Mouse (Mus musculus) adrenal gland, postnatal 14 days (tissue): Measurements from ENCODE around the gene Clptm1. TPM values are rescaled to one million over a fixed set of nuclear protein-coding genes. Genes with fewer than 3 reads are reported as not detected.

Source experiments
- DNase-seq: peaks from one replicate; pipeline ENCODE4 v3.0.0; 2021; ENCODE audit warnings: mixed read lengths
- total RNA-seq: library from RNA; stranded (reverse); gene quantifications from 2 replicates; pipeline ENCODE4 v1.2.3, GENCODE M21; 2021

Gene Clptm1
- total RNA-seq, 1 experiment from 2014 or later, result 116 TPM

DNA sequence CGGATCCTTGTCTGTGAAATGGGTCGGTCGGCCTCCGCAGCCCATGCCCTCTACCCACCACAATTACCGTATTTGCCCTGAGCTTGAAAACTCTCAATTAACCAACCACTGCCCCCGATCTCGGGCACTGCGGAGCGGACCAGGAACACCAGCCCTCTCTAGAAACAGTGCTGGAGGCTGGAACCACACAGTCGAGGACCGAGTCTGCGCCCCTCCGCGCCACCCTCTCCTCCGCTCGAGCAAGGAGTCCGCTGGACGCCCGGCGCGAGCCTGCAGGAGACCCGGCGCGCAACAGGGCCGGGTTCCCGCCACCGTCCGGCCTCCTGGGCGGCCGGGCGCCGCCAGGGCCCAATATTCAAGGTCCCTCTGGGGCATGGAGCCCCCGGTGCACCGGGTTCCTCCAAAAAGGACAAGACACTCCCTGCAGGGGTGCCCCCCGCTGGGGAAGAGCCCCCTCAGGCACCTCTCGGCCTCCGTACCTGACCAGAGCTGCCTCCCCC is 328 bp downstream of the Clptm1 start:
- DNase-seq, result no peak

DNA sequence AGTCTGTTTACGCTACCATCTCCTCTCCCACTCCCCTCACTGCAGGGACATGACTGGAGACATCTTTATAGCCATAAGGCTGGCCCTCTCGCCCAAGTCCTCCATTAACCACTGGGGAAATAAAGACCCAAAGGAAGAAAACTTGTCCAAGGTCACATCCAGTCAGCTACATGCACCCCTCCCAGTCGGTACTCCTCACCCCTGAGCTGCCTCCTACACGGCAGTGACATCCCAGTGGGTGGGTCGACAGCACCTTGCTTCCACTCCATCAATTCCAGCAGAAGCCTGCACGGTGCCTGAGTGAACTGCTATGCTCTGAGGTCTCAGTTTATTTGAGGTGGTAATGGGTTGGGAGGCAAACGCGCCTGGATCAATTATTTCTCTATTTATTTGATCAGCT is 893 bp downstream of the Clptm1 start:
- DNase-seq, result peak; percentile 11

DNA sequence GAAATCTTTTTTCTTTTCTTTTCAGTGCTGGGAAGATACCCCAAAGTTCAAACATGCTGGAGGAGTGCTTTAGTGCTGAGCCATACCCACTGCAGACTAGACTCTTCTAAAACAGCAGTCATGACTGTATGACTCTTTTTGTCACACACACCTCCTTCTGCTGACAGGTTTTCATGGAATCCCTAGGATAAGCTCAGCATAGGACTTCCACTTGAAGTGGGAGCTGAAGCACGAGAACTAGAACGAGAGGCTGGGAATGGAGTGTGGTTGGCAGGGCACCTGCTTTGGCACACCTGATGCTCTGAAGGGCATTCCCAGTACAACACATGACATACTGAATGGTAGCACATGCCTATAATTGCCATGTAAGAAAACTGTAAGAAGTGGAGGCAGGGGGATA is 12.2 kb downstream of the Clptm1 start:
- no peak for DNase-seq

DNA sequence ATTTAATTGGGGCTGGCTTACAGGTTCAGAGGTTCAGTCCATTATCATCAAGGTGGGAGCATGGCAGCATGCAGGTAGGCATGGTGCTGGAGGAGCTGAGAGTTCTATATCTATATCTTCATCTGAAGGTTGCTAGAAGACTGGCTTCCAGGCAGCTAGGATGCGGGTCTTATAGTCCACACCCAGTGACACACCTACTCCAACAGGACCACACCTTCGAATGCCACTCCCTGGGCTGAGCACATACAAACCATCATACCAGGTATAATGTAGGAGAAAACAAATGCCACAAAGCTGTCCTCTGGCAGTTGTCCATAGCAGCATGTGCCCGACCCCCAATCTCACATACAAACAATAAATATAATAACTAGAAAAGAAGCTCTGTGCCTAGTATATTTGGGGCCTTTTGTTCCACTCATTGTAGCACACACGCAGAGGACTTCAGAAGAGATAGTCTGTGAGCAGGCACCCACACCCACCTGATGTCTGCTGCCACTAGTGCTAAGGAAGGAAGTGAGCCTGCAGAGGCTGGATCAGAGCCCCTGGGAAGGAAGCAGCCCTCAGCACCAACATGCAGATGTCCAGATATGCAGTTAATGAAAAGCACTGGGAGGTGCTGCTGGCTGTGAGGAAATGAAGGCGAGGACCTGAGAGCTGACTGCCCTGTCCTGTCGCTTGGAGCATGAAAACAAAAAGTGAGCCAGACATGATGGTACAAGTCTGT is 13.6 kb downstream of the Clptm1 start:
- DNase-seq, result peak; percentile 11

DNA sequence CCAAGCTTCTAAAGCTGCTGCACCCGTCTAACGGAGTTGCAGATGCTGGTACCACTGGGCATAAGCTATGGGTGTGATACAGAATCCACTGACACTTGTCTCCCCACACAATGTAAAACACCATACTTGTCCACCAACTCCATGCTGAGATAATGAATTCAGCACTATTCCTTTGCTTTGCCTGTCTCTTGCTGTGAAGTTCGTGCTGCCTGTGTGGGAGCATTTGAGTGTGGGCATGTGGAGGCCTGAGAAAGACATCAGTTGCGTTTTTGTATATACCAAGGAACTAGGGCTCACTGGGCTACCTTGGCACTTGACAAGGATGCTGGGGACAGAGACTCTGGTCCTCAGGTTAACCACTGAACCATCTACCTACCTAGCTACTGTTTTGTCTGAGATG is 23.6 kb downstream of the Clptm1 start:
- DNase-seq, result no peak

DNA sequence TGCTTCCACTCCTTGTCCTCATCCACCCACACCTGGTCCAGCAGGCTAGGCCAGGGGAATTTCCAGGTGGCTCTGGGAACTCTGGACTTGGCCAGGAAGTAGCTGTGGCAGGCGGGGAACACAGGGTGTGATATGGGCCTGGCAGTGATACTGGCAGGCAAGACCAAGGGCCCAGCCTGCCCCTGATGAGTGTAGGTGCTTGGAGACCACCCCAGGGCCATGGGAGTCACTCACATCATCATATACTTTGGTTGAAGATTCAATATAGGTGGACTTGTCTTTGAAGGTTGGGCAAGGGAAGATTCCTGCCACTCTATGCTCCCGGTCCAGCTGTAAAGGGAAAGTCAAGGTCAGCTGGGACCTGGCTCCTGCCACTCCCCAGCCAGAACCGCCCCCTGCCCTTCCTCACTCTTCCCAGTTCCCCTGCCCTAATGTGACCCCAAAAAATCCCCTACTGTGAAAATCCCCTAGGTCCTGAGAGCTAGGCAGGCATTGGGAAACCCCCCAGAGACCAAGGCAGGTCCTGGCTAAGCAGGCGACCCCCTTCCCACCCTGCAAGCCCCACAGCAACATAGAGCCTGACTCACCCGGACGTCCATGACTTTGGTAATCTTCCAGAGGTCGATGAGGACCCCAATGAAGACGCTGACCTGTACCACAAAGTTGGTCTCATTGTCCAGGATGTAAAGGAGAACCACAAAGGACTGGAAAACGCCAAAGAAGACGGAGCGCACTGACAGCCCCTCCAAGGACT is 29.6 kb downstream of the Clptm1 start:
- no peak for DNase-seq

DNA sequence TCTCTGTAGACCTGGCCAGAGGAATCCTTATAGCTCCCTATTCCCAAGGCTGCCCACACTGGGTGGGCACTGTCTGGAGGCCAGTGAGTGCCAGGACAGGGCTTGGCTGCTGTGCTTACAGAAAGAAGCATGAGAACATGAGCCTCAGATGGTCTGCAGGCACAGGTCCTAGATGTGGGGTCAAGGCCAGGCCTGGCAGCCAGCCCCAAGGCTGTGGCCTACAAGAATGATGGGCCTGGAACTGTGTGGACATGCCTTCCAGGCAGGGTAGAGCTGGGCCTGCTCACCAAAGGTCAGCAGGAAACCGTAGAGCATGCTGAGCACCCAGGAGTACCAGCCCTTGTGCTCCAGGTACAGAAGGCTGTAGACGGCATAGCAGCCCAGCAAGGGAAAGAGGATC is 30.2 kb downstream of the Clptm1 start:
- peak; percentile 90 for DNase-seq

DNA sequence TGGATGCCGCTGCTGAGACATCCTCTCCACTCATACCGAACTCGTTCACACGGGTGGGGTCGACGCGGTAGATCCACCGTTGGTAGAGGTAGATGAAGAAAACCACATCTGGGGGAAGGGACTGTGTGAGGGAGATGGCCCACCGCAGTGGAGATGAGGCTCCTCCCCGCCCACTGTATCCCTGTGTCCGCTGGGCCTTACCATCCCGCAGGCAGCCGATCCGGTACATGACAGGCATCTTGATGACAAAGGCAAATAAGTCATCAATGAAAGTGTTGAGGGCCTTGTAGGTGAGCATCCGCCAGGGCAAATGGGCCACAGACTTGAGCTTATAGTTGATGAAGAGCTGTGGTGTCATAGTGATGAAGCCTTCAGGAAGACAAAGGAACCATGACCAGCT is 31.0 kb downstream of the Clptm1 start:
- DNase-seq, result no peak

DNA sequence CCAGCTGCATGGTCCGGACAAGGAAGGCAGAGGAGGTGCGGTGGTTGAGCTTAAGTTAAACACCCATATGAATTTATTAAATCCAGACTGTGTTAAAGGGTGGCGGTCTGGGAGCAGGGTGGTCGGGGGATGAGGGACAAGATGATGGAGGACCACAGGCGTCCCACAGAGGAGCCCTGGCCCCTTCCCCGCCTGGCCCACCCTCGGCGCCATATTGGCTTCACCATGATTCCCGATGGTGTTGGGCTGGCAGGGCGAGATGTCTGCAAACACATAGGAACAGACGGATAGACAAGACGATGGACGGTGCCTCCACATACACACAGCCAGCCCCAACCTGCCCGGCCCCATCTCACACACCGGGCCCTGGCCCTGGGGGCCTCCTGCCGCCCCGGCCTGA is 31.6 kb downstream of the Clptm1 start:
- DNase-seq, result no peak

DNA sequence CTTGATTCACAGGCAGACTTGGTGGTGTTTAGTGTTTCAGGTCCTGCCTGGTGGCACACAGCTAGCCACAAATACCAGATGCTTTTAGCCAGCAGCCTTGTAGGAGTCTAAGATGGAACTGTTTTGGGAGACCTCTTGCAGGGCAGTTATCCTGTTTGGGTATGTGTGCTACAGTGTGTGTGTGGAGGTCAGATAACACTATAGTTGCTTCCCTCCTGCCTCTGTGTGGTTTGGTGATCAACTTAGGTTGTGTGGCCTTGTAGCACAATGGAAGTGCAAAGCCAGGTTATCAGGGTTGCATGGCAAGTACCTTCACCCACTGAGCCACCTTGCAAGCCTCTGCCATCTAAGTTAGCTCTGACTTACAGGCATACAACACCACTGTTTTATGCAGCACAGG is 32.1 kb downstream of the Clptm1 start:
- DNase-seq, result no peak

DNA sequence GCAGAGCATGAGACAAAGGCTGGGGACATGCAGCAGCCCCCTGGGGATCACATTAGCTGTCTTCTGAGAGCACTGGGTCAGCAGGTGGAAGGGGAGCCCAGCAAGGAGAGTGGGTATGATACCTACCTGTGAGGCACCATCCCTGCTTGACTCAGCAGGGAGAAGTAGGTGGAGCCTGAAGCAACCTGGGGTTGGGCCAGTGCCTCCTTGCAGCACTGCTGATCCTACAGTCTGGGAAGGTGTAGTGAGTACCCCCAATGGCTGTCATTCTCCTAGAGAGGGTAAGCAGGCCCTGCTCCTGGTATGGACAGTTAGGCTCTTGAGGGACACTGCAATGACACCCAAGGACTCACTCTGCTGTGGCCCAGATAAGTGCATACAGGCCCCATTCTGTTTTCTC is 32.6 kb downstream of the Clptm1 start:
- no peak for DNase-seq

DNA sequence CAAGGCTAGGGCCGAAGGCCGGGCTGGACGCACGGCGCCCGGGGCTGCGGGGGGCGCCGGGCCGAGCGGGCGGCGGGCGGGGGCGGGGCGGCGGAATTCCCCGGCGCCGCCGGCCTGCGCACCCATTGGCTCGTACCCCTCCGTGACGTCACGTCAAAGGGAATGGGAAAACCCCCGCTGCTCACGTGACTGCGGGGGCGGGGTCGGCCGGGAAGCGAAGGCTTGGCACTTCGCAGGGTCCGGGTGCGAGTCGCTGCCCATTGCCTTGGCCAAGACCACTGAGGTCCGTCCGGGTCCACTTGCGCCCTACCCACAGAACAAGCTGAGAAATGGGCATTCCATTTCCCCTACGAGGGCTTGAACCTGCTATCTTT is 35.5 kb downstream of the Clptm1 start, which contains the start of gene Relb:
Gene Relb, minus strand, starts transcription at position 78 of the 374 bp plus-strand sequence.
- peak; percentile 97 for DNase-seq

DNA sequence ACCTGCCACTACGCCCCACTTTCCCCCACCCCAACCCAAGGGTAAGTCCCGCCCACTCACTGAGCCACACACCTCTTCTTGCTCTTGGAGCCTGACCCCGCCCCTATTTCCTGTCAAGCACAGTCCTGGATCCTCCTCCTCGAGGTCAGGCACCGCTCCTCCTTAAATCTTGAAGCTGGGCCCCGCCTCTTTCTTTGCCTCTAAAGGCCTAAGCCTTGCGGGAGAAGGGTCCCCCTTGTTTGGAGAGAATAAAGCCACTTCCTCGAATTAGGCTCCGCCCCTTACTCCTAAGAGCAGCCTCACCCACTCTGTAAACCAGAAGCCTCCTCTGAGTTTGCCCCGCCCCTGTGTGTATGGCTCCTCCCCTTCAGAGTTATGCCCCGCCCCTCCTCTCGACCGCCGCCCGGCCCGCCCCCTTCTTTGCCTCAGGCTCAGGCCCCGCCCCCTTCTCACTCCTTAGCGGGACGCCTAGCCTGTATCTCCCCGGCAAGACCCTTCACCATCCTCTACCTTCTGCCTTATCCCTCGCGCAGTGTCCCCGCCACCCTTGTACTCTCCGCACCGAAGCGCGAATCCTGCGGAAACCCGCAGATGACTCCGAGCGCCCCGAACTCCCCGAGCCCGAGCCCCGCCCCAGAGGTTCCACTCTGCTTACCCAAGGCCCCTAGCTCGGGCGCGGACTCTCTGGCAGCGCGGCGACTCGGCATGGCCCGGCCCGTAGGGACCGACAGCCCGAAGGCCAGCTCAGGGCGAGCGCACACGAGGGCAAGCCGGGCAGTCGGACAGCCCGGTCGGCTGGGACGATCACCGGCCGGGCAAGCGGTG is 36.1 kb downstream of the Clptm1 start:
- DNase-seq, result peak; percentile 98

DNA sequence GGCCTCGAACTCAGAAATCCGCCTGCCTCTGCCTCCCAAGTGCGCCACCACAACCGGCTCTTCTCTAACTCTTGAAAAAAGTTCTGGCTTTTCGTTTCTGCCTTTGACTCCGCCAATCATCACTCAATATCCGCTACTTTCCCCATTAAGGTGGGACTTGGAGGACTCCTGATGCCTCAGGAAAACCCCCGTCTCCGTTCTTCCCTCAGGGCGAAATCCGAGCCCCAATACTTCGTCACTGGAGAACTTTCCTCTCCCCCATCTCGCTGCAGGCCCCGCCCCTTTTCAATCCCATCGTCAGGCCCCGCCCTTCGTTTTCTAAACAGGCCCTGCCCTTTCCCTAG is 36.7 kb downstream of the Clptm1 start:
- no peak for DNase-seq

DNA sequence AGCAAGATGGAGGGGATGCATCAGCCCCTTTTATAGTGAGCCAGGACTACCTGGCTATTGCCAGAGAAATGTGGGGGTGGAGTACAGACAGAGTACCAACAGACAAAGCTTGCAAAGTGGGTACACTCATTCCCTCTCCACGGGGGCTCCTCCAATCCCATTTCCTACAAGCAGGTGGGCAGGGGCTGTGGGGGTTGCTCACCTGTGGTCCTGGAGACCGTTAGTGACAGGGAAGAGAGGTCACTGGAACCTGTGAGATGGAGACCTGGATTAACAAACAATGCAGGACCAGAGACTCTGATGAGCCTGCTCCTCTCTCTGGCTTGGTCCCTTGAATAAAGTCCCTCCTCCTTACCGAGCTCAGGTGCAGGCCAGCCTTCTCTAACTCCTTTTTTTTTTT is 37.1 kb downstream of the Clptm1 start:
- DNase-seq, result no peak

DNA sequence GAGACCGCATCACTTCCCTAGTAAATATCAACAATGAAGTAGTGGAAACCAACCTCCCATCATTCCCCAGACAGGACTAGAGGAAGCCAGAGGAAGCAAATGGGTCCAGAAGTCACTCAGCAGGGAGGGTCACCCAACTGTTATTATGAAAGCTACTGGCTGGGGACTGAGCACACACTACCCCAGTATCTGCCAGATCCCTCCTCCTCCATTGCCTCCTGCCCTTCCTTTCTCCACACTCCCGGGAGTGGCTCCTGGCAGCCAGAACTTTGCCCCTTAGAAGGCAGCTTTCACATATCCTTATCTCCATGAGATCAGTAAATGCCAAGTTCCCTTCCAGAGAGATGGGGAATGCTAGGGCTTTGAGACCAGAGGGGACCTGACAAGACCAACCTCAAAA is 41.4 kb downstream of the Clptm1 start:
- no peak for DNase-seq

DNA sequence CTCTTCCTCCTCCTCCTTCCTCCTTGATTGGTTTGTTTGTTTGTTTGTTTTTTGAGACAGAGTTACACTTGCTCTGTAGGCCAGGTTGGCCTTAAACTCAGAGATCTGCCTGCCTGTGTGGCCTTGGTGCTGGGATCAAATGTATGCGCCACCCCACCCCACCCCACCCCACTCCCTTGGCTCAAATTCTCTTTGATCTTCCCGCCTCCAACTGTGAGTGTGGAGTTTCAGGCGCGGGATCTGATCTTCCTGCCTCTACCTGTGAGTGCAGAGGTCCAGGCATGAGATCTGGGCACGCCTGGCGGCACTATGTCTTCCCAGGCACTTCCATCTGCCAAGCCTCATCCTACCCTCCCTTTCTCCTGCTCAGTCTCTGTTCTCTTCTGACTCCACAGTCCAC is 42.6 kb downstream of the Clptm1 start:
- DNase-seq, result no peak

DNA sequence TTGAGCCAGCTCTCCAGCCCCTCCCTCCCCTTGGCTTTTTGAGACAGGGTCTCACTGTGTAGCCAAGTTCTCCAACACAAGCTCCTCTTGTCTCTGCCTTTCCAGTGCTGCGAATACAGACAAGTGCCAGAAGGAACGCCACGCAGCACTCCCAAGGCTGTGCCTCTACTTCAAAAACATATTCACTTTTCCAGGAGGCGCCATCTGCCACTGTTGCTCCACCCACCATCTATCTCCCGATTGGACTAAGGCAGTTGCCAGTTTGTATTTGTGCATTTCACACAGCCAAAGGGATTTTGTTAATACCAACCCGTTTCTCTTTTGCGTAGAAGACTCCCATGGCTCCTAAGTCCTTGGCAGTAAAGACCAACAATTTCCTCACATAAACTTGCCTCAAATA is 44.0 kb downstream of the Clptm1 start:
- no peak for DNase-seq

DNA sequence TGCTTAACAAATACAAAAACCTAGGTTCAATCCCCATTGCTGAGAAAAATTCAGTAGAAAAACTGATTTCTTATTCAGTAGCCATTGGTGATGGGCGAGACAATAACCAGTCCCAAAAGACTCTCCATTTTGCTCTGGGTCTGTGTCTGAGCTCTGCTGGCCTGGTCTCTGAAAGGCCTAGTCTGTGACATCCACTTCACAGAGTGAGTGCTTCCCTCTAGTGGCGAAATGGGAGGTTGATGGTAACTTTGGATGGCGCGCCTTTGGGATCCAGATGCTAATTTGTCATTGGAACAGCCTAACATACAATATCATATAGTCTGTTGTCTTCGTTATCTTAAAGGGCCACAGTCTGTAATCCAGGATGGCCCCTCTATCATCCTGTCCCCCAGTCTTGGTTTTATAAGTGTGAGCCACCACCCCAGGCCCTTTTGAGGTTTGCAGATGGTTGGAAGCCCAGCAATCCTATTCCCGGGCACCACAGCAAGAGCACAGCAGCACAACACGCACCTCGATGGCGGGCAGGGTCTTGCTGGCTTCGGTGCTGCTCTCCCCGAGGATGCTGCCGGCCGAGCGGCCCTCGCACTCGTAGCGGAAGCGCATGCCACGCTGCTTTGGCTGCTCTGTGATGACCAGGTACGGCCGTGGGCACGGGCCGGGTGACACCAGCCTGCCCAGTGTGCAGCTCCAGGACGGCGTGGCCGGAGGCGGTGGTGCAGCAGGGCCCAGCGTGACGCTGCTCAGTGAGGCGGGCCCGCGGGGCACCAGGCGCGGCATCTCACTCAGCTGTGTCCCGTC is 45.6 kb downstream of the Clptm1 start:
- peak; percentile 85 for DNase-seq

DNA sequence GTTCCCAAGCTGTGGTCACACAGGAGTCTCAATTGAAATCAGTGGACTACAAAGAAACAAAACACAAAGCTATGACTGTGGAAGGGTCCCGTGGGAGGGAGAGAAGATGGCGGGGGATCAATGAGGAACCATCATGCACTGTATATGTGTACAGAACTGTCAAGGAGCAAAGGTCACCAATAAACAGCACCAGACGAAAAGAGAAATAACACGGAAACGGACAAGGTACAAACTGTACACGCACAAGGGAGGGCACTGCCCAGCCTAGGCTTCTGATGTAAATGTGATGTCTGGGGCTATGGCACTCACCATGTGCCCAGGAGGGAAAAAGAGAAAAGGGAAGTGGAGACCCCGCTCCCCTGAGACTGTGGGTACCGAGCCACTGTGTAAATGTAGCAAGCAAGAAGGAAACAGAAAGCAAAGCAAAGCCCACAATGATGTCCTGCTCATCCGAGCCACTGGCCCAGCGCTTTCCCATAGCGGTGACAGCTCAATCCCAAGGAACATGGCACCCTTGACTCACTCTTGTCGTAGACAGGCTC is 49.7 kb downstream of the Clptm1 start:
- DNase-seq, result no peak

DNA sequence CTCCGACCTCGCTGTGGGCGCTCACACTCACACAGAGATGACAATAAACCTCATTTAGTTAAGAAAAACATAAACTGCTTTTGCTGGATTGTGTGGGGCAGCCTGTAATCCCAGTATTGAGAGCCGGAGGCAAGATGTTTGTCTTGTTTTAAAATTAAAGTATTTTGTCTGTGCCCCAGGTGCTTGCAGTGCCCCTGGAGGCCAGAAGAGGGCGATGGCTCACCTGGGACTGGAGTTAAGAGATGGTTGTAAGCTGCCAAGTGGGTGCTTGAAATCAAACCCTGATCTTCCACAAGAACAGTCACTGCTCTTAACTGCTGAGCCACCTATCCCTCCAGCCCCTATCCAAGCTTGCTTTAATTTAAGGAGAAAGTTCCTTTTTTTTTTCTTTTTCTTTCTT is 53.9 kb downstream of the Clptm1 start:
- DNase-seq, result no peak
